Mouse (Mus musculus) liver, embryonic 14.5 days (tissue): ENCODE measurements around the gene Src.

ENCODE experiments used
- CTCF ChIP-seq: IDR thresholded peaks from 2 replicates; pipeline ENCODE4 v1.5.1; 2016; ENCODE audit warnings: antibody characterized with exemption, low read depth, control low read depth
- EP300 ChIP-seq: IDR thresholded peaks from 2 replicates; pipeline ENCODE4 v1.6.1; 2016; ENCODE audit warnings: antibody characterized with exemption, low read depth

DNA sequence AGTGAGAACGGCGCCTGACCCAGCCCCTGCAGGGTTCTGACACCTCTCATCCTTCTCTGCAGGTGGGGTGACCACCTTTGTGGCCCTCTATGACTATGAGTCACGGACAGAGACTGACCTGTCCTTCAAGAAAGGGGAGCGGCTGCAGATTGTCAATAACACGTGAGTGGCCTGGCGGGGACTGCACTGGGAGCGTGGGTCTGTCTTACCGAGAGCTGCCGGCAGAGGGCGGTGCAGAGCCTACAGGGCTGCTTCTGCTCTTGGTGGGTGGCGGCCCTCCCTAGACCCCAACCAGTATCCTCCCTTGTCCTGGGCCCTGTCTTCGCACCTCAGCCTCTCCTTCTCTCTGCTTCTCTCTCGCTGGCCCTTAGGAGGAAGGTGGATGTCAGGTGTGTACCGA is 40.2 kb downstream of the Src start:
- TF ChIP-seq CTCF (peak; percentile 95), EP300 (no peak)
